Mouse (Mus musculus) gastrocnemius, adult 8-10 months (tissue): ENCODE results near the gene Kras. TPM values are rescaled to one million over a fixed set of nuclear protein-coding genes. Genes with fewer than 3 reads are reported as not detected.

Source experiments
- DNase-seq, 2 experiments: peaks; one replicate each; pipeline ENCODE4 v3.0.0; 2022; ENCODE audit warnings: low spot score in 2 of 2
- total RNA-seq, 4 experiments: library from RNA; stranded (reverse); gene quantifications; 2 replicates each; pipeline ENCODE4 v1.2.4; 2022

Gene Kras
- 10 to 100 TPM; 11.7 to 23.7 (median 13.9) TPM for total RNA-seq

DNA sequence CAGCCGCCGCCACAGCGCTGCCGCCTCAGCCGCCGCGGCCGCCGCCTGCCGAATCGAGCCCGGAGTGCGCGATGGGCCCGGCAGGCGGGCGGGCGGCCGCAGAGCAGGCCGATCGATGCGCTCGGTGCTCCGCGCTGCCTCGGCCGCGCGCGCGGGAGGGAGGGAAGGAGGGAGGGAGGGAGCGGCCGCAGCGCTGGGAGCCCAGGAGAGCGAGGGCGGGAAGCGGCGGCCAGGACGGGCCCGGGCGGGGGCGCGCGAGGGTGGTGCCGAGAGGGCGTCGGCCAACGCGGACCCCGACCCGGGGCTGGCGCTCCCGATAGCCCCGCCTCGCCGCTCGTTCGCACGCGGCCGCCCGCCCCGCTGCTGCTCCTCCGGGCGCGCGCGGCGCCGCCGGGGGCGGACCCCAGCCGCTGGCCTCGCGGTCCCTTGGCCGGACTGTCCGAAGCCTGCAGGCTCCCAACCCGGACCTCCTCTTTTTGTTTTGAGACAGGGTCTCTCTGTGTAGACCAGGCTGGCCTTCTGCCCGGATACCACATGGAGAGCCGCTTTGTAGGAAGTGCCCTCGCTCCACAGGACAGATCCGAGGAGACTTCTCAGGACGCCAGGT lies at the start of gene Kras:
TSS of gene Kras (minus strand) at position 55 of the 607 bp plus-strand sequence.
- peak; percentile 73 to 84 for DNase-seq

DNA sequence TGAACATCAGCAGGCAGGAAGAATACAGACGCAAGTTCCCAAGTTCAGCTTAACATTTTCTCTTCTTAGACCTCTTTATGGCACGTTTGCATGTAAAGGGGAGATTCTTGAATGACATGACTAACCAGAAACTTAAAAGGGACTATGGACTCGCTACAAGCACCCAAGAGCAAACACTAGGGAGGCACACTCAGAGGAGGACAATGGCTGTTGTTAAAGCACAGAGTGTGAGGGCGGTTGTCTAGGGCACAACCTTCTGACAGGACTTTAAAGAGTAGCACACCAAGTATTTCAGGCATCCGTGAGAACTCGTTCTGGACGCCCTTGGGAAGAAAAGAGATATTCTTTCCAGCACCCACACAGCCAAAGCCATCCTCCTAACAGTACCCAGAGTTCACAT lies 47.6 kb upstream of the Kras start:
- no peak for DNase-seq

DNA sequence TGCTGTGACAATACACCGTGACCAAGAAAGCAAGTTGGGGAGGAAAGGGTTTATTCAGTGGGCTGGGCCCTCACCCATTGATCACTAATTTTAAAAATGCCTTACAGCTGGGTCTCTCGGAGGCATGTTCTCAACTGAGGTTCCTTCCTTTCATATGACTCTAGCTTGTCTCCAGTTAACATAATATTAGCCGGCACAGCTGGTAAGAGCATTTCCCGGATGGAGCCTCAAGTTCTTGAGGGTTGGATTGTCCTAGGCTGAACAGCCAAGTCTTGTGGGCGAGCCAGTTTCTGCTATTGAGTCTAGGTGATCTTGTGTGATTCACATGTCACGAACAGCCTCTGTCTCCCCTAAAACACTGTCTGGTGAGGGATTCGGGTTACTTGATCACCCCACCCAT lies 46.9 kb upstream of the Kras start:
- no peak for DNase-seq

DNA sequence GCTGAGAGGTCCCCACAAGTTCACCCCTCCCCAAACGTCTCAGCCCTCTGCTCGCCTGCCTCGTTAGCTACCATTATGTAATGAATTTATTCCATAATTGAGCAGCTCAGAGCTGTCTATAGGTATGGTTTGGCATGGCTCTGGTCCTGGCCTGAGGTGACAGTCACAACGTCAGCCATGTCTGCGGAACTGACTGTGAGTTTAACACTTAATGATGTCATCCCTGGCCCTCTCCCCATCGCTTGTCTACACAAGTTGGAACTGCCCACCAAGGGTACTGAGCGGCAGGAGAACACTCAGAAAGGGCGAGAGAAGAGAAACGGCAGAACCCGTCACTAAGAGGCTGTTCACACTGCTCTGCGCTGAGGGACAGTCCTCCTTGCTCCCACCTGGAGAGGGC lies 45.1 kb upstream of the Kras start:
- no peak for DNase-seq

DNA sequence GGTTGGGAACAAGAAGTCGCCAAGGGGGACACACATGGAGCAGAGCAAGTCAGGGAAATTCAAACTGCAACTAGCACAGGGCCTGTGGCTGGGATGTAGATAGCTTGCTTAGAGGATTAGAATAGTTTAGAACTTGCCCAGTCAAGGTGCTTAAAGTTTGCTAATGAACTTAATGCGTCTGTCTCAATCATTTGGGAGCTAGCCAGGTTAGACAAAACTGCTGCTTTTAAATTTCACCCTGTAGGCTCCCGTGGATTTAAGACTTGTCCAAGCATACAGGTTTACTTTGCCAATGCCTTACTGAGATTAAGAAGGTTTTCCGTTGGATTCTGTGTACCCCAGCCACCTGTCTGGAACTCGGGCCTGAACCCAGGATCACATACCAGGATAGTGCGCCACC lies 43.1 kb upstream of the Kras start:
- DNase-seq = no peak

DNA sequence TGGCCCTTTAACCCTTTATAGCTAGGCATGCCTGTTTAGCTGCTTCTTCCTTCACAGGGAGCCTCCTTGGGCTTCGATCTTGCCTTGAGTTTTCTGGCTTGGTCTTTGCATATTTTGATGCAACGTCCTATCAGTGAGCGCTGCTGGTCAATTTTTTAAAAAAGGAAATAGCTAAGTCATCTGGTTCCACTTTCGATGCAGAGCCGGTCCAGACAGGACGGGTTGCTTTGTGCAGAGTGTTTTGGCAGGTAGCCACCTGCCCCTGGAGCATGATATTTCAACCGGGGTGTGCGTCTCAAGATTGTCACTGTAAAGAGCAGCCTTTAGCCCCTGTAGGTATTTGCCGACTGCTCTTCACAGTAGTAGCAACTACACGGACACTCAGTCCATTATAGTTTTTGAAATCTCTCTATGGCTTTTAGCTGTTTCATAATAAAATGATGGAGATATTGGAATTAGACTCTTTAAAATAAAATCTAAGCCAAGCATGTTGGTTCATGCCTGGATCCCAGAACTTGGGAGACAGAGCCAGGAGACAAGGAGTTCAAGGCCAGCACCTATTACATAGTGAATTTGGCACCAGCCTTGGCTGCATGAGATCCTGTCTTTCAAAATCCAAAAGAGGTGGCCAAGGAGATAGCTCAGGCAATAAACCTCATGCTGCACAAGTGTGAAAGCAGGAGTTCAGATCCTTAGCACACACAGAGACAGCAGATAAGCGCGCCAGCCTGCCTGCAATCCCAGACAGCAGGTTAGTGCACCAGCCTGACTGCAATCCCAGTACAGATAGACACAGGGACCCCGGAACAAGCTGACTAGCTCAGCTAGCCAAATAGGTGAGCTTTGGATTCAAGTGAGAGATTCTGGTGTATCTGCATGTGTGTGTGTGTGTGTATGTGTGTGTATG lies 41.6 kb upstream of the Kras start:
- no peak for DNase-seq

DNA sequence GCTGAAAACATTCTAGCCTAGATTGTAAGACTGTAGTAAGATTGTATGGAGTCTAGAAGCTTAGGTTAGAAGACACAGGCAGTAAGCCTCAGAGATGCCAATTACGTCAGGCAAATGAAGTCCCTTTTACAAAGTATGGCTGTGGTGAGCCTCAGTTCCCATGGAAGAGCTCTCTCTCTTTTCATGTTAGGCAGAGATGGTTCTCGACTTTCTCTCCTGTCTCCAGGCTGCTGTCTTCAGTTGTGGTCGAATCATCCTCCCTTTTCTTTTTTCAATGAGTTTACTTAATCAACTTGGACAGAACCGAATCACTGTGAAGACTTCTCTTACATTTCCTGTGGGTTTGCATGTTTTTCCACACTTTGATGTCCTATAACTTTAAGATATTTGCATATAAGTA lies 35.6 kb upstream of the Kras start:
- no peak for DNase-seq

DNA sequence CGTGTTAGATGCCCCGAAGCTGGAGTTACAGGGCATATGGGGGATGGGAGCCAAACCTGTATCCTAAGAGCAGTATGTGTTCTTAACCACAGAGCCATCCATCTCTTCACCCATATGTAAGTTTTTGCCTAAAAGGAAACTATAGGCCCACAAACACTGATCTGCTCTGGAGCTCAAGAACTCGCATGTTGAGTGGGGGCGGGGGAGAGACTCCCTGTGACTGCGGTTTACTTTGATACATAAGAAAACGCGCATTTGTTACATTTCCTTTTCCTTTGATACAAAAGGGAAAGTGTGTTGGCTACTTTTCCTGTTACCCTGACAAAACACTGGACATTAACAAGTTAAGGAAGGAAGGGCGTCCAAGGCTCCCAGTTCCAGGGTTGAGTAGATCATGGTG lies 34.2 kb upstream of the Kras start:
- DNase-seq = no peak

DNA sequence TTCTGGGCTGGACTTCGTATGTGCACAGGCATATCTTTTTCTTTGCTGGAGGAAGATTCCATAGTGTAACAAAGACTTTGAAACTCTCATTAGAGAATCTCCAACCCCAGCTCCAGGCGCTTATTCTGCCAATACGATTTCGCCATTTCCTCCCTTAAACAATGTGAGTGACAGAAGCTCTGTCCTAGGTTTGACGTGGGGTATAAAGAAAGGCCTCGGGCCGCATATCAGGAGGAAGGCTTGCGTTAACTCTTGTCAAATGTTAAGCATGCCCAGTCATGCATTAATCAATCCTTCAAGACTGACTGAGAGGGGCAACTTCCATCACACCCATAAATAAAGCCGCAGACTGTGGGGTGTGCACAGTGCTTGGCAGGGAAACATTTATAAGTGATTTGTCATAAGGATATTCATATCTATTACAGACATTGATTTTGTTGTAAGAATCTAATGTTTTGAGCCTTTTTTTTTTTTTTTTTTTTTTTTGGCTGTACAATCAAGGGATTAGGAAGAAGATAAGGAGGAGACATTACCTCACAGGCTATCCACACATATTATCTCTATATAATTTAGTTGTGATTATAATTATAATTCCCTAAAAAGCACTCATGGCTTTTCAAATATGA lies 27.2 kb upstream of the Kras start:
- no peak for DNase-seq

DNA sequence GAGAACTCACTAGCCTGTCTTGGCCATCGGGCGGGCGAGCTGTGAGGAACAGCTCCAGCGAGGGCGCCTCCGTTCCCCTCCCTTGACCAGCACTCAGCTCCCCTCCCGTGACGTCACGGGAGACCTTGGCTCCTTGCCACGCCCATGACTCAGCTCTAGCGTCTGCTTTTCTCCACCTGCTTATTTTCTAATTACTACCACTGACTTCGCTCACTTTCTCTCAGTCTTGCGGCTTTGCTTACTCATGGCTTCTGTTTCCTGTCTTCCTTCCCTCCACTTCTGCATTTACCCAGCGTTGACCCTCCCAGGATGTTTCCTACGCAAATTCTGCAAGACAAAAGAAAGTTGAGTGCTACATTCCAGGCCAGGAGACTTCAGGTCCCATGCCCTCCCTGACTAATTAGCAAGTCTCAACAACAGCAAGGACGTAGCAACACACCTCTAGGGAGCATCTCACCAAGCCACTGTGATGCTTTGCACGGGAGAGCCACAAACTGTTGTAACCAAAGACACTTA lies 26.3 kb upstream of the Kras start:
- DNase-seq = peak; percentile 28 to 30

DNA sequence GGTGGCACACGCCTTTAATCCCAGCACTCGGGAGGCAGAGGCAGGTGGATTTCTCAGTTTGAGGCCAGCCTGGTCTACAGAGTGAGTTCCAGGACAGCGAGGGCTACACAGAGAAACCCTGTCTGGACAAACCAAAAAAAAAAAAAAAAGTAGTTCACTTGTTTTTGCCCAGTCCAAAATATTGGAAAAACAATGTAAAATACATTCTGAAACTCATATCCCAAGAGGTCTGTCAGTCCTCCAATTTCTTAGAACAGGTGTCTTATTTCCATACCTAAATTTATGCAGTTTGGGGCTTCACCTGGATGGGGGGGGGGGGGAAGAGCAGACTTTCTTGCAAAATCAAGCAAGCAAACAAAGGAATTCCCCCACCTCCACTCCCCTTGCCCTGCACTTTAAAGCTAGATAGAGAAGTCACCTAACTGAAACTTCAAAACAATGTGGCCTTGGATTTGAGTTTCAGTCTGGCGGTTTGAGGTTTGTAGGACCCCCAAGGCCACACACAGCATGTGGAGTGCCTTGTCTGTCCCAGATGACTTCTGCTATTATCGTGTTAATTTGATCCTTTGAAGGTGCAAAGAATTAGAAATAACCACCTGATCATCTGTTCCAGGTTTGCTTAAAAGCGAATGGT lies 25.7 kb upstream of the Kras start:
- DNase-seq = no peak

DNA sequence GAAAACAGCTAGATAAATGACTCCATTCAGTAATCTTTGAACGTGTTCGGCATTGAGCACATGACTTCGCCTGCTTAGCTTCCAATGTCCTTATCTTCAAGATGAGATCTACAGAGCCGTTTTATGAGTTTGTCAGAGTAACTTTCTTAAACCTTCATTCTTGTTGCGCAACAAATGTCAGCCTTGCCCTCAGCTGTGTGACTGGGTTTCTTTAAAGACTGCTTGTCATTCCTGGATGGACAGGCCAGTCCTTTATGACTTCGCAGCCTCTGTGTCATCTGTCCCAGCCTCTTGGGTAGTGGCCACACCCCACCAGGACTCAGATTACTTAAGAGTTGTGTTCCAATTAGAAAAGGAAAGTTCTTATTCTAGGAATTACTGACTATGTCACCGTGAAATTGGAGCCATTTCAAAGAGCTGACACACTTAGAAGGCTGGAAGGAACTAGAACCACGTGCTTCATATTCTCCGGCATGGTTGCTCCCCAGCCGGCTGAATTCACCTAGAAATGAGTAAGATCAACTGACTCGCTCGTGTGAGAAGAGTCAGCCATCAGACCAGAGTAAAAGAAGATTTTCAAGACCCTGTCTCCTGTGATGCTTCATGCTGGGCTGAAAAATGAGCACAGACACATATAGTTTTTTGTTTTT lies 24.1 kb upstream of the Kras start:
- DNase-seq = no peak

DNA sequence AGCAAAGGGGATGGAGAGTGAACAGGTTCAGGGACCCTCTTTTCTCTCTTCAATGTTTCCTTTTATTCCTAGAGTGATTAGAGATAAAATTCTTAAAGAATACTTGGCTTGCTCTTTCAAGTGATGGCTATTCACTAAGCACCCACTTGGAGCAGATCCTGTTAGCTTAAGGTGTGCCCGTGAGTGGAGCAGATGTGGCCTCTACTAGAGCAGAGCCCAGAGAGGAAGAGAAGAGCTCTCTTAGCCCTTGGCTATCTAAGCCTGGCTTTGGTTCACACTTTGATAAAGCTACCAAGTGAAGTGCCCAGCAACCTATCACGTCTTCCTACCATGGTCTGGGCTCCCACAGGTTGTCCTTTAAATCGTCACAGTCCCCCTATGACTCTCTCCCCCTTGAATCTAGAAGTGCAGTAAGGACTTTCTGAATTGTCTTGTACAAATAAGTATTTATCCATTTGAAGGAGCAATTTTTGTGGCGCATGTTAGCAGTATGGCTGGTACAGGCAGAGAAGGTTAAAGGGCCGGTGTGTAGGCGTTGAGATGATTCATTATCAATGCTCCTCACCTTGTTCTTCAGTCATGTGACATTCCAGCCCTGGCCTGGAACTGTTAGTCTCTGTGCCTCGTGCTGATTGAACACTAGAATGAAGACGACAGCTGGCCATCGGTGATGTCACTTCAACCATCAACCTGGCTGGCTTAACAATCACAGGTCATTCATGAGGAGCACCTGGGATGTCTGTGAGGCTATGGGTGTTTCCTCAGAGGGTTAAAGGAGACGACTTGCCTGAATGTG lies 22.3 kb upstream of the Kras start:
- DNase-seq = no peak

DNA sequence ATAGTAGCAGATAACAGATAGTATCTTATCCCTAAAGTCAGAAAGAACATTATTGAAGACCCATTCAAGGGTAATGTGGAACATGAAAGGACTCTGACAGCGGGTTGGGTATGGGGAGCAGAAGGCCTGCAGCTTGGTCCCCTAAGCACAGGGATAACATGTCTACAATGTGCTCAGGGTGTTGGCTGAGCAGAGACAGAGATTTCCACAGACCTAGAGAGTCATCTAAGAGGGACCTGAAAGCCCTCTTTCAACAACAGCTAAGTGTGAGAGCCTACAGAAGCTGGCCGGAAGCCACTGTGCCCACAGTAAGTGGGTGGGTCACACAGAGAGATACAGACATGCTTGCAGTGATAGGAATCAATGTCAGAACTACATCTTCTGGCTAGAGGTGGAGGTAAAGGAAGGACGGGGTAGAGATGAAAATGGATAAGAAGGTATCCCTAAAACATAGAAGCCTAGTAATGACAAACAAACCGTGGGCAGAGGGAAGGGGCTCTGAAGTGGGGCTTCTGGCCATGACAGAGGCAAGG lies 19.3 kb upstream of the Kras start:
- no peak for DNase-seq

DNA sequence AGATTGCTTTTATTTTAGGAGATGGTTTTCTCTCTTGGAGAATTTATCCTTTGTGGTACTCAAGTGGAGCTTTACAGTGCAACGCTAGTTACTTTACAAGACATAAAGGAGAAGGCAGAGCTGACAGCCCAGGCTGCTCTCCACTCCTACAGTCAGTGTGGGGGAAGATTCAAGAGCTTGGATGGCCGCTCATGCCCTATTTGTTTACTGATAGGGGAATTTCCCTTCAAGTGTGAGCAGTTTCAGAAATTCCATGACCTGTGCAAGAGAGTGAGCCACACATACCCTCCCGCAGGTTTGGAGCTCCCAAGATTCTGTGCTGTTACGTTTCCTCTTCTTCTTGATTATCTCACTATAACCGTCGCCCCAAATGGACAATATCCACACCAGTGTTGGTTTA lies 17.7 kb upstream of the Kras start:
- DNase-seq = no peak

DNA sequence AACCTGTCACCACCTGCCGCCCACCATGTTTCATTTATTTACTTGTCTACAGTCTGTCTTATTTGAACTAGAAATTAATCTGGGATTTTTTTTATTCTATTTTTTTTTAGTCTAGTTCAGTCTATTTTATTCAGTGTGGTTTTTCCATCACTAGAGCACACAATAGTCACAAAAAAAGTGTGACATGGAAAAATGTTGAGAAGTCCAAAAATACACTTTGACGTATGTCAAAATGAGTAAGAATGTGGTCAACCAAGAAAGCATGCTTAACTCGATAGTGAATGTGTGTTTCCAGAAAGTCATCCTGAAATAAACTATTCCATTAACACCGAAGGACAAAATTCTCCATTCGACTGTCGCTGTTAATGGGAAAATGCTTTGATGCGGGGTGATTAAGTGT lies 12.3 kb upstream of the Kras start:
- no peak for DNase-seq

DNA sequence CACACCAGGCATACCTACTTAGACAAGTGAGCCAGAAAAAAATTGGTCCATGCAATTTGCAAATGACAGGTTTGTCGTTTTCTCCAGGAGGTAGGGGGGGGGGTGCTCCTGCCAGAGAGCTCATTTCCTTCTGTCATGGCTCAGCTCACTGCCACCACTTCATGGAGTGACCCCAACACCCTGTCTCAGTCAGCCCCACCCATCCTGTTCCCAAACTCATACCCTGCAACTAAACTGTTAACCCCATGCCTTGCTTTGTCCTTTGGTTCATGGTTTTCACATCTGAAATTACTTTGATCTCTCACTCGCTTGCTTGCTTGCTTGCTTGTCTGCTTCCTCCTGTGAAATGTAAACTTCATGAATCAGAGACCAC lies 6.6 kb upstream of the Kras start:
- no peak for DNase-seq

DNA sequence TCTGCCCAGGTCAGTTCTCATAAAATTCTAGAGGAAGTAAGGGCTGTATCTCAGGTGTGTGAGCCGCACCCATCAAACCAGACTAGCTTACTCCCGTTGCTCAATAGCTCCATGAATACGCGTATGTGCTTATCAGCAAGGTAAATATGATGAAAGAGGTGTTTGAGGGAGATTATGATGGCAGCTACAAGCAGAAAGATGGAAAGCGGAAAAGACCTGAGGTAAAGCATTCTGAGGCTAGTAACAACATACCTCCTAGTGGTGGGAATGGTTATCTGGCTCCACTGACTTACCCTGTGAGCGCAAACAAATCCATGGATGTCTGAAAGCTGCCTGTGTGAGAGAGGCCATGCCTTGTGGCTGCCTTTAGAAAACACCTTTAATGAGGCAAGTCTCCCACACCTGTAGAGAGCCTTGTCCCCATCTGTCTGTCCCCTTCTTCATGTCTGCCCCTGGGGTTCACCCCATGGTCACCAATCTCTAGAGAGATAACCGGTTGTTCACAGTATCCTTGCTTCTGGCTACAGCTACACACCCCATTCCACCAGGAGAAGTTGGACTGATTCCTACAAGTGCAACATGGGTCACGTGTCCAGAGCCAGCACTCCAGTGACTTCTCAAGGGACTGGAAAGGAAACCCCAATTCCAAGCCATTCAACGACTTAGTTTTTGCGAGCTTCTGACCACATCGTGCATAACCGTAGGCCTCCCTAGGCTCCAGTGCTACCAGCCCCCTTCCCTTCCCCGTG lies 6.1 kb upstream of the Kras start:
- no peak for DNase-seq

DNA sequence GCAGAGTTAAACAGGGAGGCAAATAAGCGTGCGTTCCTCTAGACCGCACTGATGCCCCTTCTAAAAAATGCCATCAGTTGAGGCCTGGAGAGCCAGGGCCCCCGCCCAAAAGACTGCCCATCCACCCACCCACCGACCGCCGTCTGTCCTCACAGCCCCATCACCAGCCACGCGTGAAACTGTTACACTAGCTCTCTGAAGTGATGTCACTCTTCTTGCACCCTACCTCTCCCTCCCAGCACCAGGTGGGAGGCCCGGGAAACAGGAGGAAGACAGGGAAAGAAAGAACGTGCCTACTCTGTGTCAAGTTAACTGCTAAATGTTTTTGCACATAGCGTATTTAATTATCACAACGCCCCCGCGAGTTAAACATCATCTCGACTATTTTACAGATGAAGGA lies 781 bp upstream of the Kras start:
- DNase-seq = no peak
